Mouse (Mus musculus) embryo, embryonic 11.5 days (tissue): ENCODE measurements at regions not wholly inside any gene's neighbourhood (a gene's known extent, or its start where the extent isn't known, plus 50 kb on each side); places are given as distances from the start of the nearest gene placed in this dataset.

ENCODE experiments used
- DNase-seq: peaks from one replicate; pipeline ENCODE4 v3.0.0-alpha.2; 2012; ENCODE audit warnings: low read depth, low spot score

DNA sequence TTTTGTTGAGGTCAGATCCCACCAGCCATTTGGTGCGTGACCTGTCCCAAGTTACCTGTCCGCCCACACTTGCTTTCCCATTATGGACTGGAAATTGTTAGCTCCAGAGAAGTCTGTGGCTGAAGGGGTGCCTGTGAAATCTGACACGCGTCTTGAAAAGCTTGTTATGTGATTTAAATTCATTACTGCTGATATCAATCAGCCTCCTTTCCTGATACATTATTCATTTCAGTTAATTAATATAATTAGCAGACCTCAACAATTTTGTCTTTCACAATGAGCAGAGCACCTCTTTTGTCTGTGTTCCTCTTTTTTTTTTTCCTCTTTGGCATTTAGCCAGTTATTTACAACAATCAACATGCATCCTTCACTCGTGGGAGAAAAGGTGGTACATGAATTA, 58.6 kb upstream of the Grip1 start:
- no peak for DNase-seq

DNA sequence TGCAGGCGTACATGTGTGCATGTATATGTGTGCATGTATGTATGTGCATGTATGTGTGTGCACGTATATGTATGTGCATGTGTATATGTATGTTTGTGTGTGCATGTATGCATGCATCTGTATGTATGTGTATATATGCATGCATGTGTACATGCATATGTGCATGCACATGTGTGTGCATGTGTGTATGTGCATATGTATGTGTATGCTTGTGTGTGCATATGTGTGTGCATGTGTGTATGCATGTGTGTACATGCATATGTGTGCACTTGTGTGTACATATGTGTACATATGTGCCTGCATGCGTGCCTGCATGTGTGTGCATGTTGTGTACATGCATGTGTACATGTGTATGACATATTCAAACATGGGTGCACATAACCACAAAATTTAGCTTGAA, 65.7 kb upstream of the Grip1 start:
- no peak for DNase-seq

DNA sequence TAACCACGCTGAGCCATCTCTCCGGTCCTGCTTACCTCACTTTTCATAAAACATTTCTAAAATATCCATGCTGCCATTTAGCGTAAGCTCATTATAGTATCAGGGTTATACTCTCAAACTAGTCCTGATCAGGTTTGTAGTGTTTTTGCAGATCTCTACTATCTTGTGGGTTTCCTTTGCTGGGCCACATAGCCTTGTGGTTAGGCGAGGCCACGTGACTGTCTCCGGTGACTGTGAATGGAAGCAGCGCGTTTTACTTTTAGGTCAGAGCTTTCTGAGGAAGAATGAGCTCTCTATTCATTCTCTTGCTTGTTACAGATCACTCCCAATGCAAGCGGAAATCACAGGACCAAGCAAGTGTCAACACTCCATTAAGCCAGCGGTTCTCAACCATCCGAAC, 71.4 kb upstream of the Grip1 start:
- DNase-seq: no peak

DNA sequence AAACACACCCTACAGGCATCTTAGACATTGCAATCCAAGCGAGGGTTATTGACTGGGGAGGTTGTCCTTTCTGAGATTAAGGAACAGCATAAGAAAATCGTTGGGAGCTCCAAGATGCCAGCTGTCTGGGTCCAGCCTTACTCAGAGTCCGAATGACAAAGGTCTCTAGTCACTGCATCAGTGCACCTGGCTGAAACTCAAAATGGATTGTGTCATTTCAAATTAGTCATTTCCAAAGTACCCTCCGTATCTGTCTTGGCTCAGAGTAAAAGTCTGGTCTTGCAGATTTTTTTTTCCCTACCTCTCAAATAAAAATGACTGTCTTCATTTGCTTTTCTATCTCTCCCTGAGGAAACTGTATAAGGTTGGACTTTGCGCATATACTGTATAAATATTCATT, 85.1 kb upstream of the Grip1 start:
- DNase-seq: no peak

DNA sequence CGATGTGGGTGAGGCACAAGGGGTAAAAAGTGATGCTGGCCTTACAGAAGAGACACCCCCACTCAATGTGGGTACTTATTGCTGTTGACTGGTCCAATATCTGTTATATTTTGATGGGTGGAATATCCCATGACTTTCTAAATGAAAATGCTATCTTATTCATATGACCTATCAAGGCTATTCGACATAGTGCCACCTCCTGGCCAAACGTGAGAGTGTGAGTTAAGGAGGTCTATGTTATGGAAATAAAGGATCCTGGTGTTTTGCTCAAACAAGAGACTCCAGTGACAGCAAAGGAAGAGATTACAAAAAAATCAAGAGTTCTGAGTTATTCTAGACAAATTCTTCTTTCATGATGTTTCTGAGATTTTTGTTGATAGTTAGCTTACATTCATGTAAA, 90.0 kb upstream of the Grip1 start:
- DNase-seq: peak; percentile 5

DNA sequence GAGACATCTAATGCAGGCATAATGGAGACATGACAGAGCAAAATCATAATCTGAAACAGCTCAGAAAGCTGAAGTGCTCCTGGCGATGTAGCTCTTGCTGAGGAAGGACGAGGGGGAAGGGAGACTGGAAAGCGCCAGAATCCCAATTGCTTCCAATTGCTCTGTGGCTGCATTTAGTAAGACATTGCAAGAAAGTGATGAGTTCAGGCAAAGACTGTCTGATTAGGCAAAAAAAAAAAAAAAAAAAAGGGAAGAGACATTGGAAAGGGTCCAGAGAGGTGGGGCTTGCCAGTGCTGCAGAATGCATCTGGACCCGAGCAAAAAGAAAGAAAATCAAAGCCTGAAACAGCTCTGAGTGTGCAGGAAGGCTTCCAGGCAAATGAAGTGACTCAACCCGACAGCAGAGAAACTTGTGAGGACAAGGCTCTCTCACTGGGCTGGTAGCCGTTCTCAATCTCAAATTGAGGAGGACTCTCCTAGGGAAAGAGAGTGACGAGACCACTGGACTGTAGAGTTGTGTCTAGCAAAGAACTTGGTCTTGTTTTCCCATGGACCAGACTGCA, 94.8 kb upstream of the Grip1 start:
- no peak for DNase-seq

DNA sequence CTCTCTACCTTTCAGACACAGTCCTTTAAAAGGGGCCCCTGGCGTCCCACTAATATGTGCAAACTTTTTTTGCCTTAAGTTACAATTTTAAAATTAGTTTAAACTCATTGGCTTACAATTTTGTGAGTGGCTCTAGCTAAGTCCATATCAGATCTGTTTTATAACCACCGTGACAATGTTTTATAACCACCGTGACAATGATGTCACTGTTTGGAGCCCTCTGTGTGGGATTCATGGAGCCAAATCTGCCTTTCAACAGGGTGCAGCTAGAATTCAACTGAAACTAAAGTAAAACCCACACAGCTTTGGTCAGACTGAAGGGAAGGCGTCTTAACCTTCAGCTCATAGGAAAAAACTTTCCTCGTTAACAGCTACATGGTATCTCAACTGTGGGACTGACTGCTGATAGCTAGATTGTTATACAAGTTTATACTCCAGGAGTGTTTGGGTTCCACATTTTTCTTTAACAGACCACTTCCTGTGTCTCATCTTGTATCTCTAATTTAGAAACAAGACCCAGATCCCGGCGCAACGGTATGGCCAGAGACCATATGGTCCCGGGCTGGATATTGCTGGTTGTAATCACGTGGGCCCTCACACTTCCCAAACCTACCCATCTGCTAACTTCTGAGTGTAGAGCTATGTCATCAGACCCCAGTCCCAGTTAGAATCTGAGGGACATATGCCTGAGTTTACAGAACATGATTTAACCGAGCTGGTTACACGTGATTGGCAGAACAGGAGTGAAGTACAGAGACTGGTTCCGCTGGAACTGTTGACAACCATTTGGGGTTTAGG, 102.7 kb upstream of the Cand1 start:
- DNase-seq: no peak

DNA sequence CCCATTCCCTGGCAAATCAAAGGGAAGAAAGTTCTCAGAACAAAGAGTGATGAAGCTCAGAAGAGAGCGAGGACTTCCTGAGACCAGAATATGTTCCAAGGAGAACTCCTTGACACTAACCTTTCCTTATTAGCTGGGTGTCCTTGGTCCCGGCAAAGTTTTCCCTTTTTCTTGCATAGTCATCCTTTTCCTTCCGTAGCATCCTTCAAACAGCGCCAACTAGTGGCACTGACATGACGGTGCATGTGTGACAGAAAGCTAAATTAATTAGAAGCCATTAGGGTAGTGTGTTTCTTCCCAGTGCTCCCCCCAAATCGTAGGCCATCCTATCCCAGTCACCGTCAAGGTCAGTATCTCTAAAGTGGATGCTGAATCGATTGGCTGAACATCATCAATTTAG, 100.5 kb upstream of the Cand1 start:
- DNase-seq: no peak

DNA sequence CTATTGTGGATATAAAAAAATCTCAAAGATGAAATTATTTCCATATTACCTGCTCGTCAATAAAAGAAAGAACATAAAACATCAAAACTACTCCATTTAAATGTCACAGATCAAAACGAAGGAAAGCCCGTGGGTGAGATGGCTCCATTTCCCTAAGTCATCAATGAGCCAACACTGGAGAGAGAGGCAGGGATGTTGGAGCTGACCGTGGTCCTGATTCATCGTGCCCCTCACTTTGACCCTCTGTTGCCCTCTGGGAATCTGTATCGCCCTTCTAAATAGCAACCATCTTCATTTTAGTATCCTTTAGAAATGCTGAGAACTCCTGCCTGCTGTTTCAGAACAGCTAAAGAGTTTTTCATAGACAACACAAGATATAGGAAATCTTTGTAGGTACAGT, 87.1 kb upstream of the Cand1 start:
- peak; percentile 24 for DNase-seq

DNA sequence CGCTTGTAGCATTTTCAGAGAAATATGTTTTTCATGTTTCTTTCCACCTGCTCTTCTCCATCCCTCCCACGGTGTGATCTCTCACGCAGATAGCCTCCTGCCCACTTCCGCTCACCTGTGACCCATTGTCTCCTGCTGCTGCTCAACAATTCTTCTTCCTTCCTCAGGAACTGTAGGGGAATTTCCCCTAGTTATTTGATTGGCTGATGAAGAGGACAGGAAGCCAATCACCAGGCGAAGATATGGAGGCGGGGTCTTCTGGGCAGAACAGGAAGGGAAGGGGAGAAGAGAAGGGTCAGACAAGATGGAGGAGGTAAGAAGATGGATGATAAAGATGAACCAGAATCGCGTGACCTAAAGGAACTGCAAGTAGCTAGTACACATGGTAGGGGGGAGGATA, 80.1 kb upstream of the Cand1 start:
- no peak for DNase-seq

DNA sequence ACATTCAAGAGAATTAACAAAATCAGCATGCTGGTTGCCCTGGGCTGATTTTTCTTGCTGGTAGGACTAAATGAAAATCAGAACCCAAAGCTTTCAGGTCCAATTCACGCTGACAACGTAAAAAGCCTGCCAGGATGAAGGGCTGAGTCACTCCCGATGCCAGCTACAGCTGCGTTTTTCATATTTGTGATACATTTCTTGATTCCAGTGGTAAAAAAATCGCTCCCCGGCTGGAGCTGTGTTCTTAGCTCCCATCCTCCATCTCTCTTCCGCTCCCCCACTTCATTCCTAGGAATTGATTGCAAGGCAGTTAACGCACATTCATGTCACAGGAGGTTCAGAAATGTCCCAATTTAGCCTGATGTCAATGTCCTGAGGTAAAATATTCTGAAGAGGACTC, 78.6 kb upstream of the Cand1 start:
- no peak for DNase-seq

DNA sequence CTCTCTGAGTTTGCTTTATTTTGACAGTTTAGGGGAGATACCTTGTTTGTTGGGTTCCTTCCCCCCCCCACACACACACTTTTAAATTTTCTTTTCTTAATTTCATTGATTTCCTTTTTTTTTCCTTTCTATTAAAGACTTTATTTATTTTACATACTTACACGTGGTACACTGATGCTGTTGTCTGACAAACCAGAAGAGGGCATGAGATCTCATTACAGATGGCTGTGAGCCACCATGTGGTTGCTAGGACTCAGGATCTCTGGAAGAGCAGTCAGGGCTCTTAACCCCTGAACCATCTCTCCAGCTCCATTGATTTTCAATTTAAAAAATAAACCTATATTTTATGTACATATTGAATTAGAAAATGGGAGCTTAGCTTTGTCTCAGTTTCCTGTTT, 71.7 kb upstream of the Cand1 start:
- DNase-seq: no peak

DNA sequence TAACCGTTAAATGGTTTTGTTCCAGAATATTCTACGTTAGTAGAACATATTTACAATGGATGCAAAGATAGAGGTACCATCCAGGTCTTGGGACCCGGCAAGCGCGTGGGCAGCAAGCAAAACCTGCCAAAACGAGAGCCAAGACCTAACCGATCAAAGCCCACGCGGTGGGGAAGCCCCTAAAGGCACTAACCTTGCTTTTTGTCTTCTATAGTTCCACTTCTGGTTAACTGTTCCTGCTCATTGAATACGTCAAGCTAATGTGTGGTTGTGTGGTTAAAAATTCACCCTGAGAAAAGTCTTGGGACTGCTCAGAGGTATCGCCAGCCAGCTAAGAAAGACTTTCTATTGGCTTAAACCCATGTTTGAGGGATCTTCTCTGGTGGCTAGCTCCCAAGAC, 55.9 kb upstream of the Cand1 start:
- DNase-seq: no peak

DNA sequence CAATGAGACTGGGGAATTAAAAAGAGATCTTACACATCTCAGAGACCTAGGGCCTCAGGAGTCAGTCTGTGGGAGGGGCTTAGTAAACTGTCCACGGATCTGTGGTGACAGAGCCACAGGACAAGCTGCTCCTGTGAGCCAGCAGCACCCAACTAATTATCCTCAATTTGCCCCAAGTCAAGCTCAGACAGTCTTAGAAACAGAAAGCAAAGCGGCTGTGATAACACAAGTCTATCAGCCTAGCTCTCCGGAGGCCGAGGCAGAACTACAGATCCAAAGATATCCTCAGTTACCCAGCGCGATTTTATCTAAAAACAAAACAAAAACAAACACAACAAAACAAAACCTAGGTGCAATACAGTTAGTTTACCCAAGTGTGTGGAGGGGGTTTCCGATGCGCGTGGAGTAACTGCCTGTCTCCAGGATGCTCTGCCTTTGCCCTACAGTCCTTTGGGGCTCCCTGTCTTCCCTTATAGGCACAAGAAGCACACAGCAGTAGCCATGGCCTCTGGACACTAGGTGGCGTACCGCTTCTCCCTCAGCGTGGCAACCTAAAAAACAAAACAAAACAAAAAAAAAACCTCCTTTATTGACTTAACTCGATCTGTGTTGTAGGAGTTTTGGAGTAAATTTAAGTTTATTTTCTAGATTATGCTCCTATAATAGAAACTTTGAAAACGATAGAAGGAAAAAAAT, 54.7 kb upstream of the Cand1 start:
- DNase-seq: peak; percentile 9

DNA sequence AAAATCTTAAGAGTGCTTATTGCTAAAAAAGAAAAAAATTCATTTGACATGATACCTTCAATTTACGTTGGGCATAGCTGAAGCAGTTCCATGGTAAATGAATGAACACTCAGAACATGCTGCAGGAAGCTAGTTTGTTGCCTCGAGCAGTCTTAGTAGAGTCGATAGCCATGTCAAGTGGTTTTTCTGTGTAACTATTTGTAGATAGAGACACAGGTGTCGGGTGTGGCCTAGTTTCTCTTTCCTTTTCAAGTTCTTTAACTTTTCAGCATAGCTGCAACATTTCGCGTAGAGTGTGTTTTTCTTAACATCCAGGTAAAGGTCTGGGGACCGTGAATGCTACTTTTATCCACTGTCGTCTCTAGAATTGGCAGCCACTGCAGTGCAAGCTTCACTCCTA, 53.5 kb upstream of the Cand1 start:
- no peak for DNase-seq
